Mouse (Mus musculus): Measurements from ENCODE around the gene Klf15. TPM values are rescaled to one million over a fixed set of nuclear protein-coding genes. Genes with fewer than 3 reads are reported as not detected.

Klf15 gene
- total RNA-seq, 2 experiments from 2014 or later: 26.2 to 41.7 TPM

- DNase-seq: no peak
Observed at GRCm38 (mm10) chr6:90494155-90494554, 31.8 kb downstream of the Klf15 start.

GRCm38 (mm10) chr6:90494566-90494965, 32.2 kb downstream of the Klf15 start:
- DNase-seq: no peak

- DNase-seq: no peak
Observed at GRCm38 (mm10) chr6:90495282-90495912, 33.0 kb downstream of the Klf15 start.

- no peak for DNase-seq
Observed at GRCm38 (mm10) chr6:90496217-90496616, 33.8 kb downstream of the Klf15 start.

- DNase-seq: no peak
Observed at GRCm38 (mm10) chr6:90499509-90499908, 37.1 kb downstream of the Klf15 start.

GRCm38 (mm10) chr6:90501222-90501940, 39.0 kb downstream of the Klf15 start:
- DNase-seq: no peak

GRCm38 (mm10) chr6:90505906-90506305, 43.5 kb downstream of the Klf15 start:
- DNase-seq: no peak

- DNase-seq: peak; percentile 79 to 80
Observed at GRCm38 (mm10) chr6:90506673-90507311, 44.4 kb downstream of the Klf15 start.

GRCm38 (mm10) chr6:90507443-90507842, 45.1 kb downstream of the Klf15 start:
- DNase-seq: no peak

- peak; percentile 42 to 43 for DNase-seq
Observed at GRCm38 (mm10) chr6:90508197-90508624, 45.8 kb downstream of the Klf15 start.

GRCm38 (mm10) chr6:90509085-90509484, 46.7 kb downstream of the Klf15 start:
- DNase-seq: peak in 1 of 2 experiments; percentile 23

GRCm38 (mm10) chr6:90512416-90512815, 50.0 kb downstream of the Klf15 start:
- DNase-seq: no peak

- no peak for DNase-seq
Observed at GRCm38 (mm10) chr6:90513074-90513856, 50.9 kb downstream of the Klf15 start.

GRCm38 (mm10) chr6:90514369-90514768, 52.0 kb downstream of the Klf15 start:
- no peak for DNase-seq

GRCm38 (mm10) chr6:90514883-90515405, 52.6 kb downstream of the Klf15 start:
- peak; percentile 81 to 85 for DNase-seq

- no peak for DNase-seq
Observed at GRCm38 (mm10) chr6:90518892-90519291, 56.5 kb downstream of the Klf15 start.

- no peak for DNase-seq
Observed at GRCm38 (mm10) chr6:90519375-90519774, 57.0 kb downstream of the Klf15 start.

Other genes starting within 250 kb of the Klf15 start
- gene Vmn1r53, start 238.1 kb upstream of the Klf15 start, total RNA-seq (2021): not detected
- gene Vmn1r54, start 216.3 kb upstream of the Klf15 start, total RNA-seq (2021): not detected
- not detected for gene BC048671, start 161.4 kb upstream of the Klf15 start, total RNA-seq (2021)
- gene Chst13, start 137.4 kb upstream of the Klf15 start, total RNA-seq (2021): not detected
- not detected for gene Uroc1, start 129.3 kb upstream of the Klf15 start, total RNA-seq (2021)
- gene Zxdc, start 93.1 kb upstream of the Klf15 start, total RNA-seq (2021): 10 to 100 TPM; 29.6 to 33.5 TPM
- gene Cfap100, start 33.8 kb upstream of the Klf15 start, total RNA-seq (2021): 10 to 100 TPM; 10.7 to 16.8 TPM
- 10 to 100 TPM; 40.9 to 41.3 TPM for gene Aldh1l1, start 23.9 kb downstream of the Klf15 start, total RNA-seq (2021)
- gene Slc41a3, start 142.1 kb downstream of the Klf15 start, total RNA-seq (2021): 1 to 10 TPM; 3.3 to 4.1 TPM

Data from layer of hippocampus, postnatal 36 days (tissue).